Mouse (Mus musculus) lung, embryonic 16.5 days (tissue): ENCODE measurements around the gene Pnmal1. TPM values are rescaled to one million over a fixed set of nuclear protein-coding genes. Genes with fewer than 3 reads are reported as not detected.
A peak's percentile ranks its signal among the peaks of the same experiment; 100 is the strongest.

Experiments
- ATAC-seq: fragments of 200-750 bp; cut with Nextera tagmentation; 2 replicates; pipeline ENCODE4 v1.8.0; 2017; ENCODE audit warnings: low read depth, mild to moderate bottlenecking, moderate library complexity
- H3K27ac ChIP-seq: fragments of 300-500 bp; sonication (generic); 2 replicates; pipeline ENCODE4 v1.5.1; 2014; ENCODE audit warnings: mild to moderate bottlenecking, control low read depth, low read length
- H3K27me3 ChIP-seq: fragments of 300-500 bp; sonication (generic); 2 replicates; pipeline ENCODE4 v1.6.1; 2014; ENCODE audit warnings: low read depth, low read length, mixed read lengths; ENCODE audit not compliant: control insufficient read depth, insufficient read depth
- H3K36me3 ChIP-seq: fragments of 300-500 bp; sonication (generic); 2 replicates; pipeline ENCODE4 v1.6.1; 2014; ENCODE audit warnings: low read length; ENCODE audit not compliant: control insufficient read depth, insufficient read depth
- H3K4me1 ChIP-seq: fragments of 300-500 bp; sonication (generic); replicated peaks from 2 replicates; pipeline ENCODE4 v1.6.1; 2014; ENCODE audit warnings: low read length, mixed read lengths; ENCODE audit not compliant: control insufficient read depth, insufficient read depth
- H3K4me2 ChIP-seq: fragments of 300-500 bp; sonication (generic); 2 replicates; pipeline ENCODE4 v1.6.1; 2014; ENCODE audit warnings: low read depth, low read length, control low read depth
- H3K4me3 ChIP-seq: fragments of 300-500 bp; sonication (generic); 2 replicates; pipeline ENCODE4 v1.5.1; 2014; ENCODE audit warnings: mild to moderate bottlenecking, low read length, control low read depth
- H3K9ac ChIP-seq: fragments of 300-500 bp; sonication (generic); 2 replicates; pipeline ENCODE4 v1.6.1; 2014; ENCODE audit warnings: low read length, control low read depth
- H3K9me3 ChIP-seq: fragments of 300-500 bp; sonication (generic); 2 replicates; pipeline ENCODE4 v1.6.1; 2016; ENCODE audit warnings: low read length; ENCODE audit not compliant: control insufficient read depth
- WGBS: fragments of 180-500 bp; shearing (Covaris S2); extraction: QIAGEN DNeasy Blood & Tissue Kit; methylation state at CpG from one replicate; pipeline ENCODE4 v1.1.7; 2014; 5-methylcytosine and 5-hydroxymethylcytosine counted together
- polyA plus RNA-seq: library from polyadenylated mRNA; unstranded; fragments of >200 nt; fragmentation: Nextera tagmentation; extraction: Ambion mirVana; gene quantifications from 2 replicates; pipeline ENCODE4 v1.2.1, GENCODE M21; 2015

Pnmal1 gene
- 0.20 and 0.49 TPM in 2 replicates for polyA plus RNA-seq

GRCm38 (mm10) chr7:16959539-16960187, at the start of gene Pnmal1:
Gene Pnmal1, plus strand, starts transcription at chr7:16959679.
- WGBS: 22% methylated on average over 17 of the region's 17 CpGs
- Histone ChIP-seq H3K4me1 (no peaks in the 10 kb centered on the region), H3K9ac (no peak within 1 kb of the TSS), H3K4me2 (no peak within 1 kb of the TSS), H3K27me3 (no peaks in the 10 kb centered on the region; the same call in 1 of the 2 replicates), H3K36me3 (no peaks in the 10 kb centered on the region), H3K4me3 (no peak within 1 kb of the TSS), H3K9me3 (no peaks in the 10 kb centered on the region), H3K27ac (no peak within 1 kb of the TSS)
- ATAC-seq: peak; percentile 23; the same call in 1 of the 2 replicates

- no peak overlapping the region for H3K27ac ChIP-seq
- no peak overlapping the region for H3K4me3 ChIP-seq
- H3K27me3 ChIP-seq: 0 out of 2 replicates have a peak, but pooled peaks cover 3% of the 10 kb centered on the region
- no peaks in the 10 kb centered on the region for H3K9me3 ChIP-seq
- 38% methylated on average over 10 of the region's 10 CpGs for WGBS
- peaks cover 14% of the 10 kb centered on the region for H3K4me1 ChIP-seq
- ATAC-seq: no peak
- no peak overlapping the region for H3K4me2 ChIP-seq
- peaks cover 3% of the 10 kb centered on the region; the same call in 1 of the 2 replicates for H3K36me3 ChIP-seq
- H3K9ac ChIP-seq: peak overlapping the region; percentile 0; the same call in 1 of the 2 replicates
Observed at GRCm38 (mm10) chr7:16909909-16910308, 49.6 kb upstream of the Pnmal1 start.

- no peak overlapping the region for H3K27ac ChIP-seq
- no peak overlapping the region for H3K4me2 ChIP-seq
- H3K4me3 ChIP-seq: no peak overlapping the region
- no peaks in the 10 kb centered on the region for H3K9me3 ChIP-seq
- H3K27me3 ChIP-seq: 0 out of 2 replicates have a peak, but pooled peaks cover 3% of the 10 kb centered on the region
- 83% methylated on average over 3 of the region's 3 CpGs for WGBS
- peaks cover 9% of the 10 kb centered on the region; the same call in 1 of the 2 replicates for H3K36me3 ChIP-seq
- ATAC-seq: no peak
- H3K4me1 ChIP-seq: peaks cover 7% of the 10 kb centered on the region
- no peak overlapping the region for H3K9ac ChIP-seq
Observed at GRCm38 (mm10) chr7:16911904-16912303, 47.6 kb upstream of the Pnmal1 start.

GRCm38 (mm10) chr7:16912360-16912759, 47.1 kb upstream of the Pnmal1 start:
- Histone ChIP-seq H3K4me3 (no peak overlapping the region), H3K4me1 (peaks cover 7% of the 10 kb centered on the region), H3K9ac (no peak overlapping the region), H3K27me3 (0 out of 2 replicates have a peak, but pooled peaks cover 3% of the 10 kb centered on the region), H3K27ac (no peak overlapping the region), H3K36me3 (peaks cover 12% of the 10 kb centered on the region), H3K9me3 (no peaks in the 10 kb centered on the region), H3K4me2 (no peak overlapping the region)
- ATAC-seq: no peak
- 51% methylated on average over 6 of the region's 6 CpGs for WGBS

- H3K27ac ChIP-seq: no peak overlapping the region
- H3K4me1 ChIP-seq: peaks cover 9% of the 10 kb centered on the region
- no peak overlapping the region for H3K4me2 ChIP-seq
- peaks cover 21% of the 10 kb centered on the region for H3K36me3 ChIP-seq
- H3K9me3 ChIP-seq: no peaks in the 10 kb centered on the region
- WGBS: 34% methylated on average over 10 of the region's 10 CpGs
- H3K9ac ChIP-seq: 0 out of 2 replicates have a peak overlapping the region, but pooled peaks have one; percentile 17
- H3K27me3 ChIP-seq: no peaks in the 10 kb centered on the region
- ATAC-seq: peak; percentile 61
- H3K4me3 ChIP-seq: no peak overlapping the region
Observed at GRCm38 (mm10) chr7:16913806-16914452, 45.5 kb upstream of the Pnmal1 start.

- no peak for ATAC-seq
- H3K9ac ChIP-seq: no peak overlapping the region
- H3K27me3 ChIP-seq: no peaks in the 10 kb centered on the region
- peaks cover 10% of the 10 kb centered on the region for H3K4me1 ChIP-seq
- H3K4me3 ChIP-seq: no peak overlapping the region
- 82% methylated on average over 18 of the region's 18 CpGs for WGBS
- H3K27ac ChIP-seq: no peak overlapping the region
- H3K9me3 ChIP-seq: no peaks in the 10 kb centered on the region
- peaks cover 23% of the 10 kb centered on the region for H3K36me3 ChIP-seq
- no peak overlapping the region for H3K4me2 ChIP-seq
Observed at GRCm38 (mm10) chr7:16914453-16915343, 44.8 kb upstream of the Pnmal1 start.

GRCm38 (mm10) chr7:16915461-16916340, 43.8 kb upstream of the Pnmal1 start:
- Histone ChIP-seq H3K27ac (no peak overlapping the region), H3K4me1 (peaks cover 16% of the 10 kb centered on the region), H3K4me3 (no peak overlapping the region), H3K4me2 (no peak overlapping the region), H3K36me3 (peaks cover 23% of the 10 kb centered on the region), H3K9me3 (no peaks in the 10 kb centered on the region), H3K27me3 (no peaks in the 10 kb centered on the region), H3K9ac (no peak overlapping the region)
- no peak for ATAC-seq
- WGBS: 79% methylated on average over 32 of the region's 32 CpGs
